Mouse (Mus musculus) liver, embryonic 14 days (tissue): Measurements from ENCODE around the gene Folh1. TPM values are rescaled to one million over a fixed set of nuclear protein-coding genes. Genes with fewer than 3 reads are reported as not detected.

ENCODE experiments used
- polyA plus RNA-seq: library from polyadenylated mRNA; depleted of rRNA; stranded (reverse); fragments of >200 nt; gene quantifications from 2 replicates; pipeline ENCODE4 v1.2.3, GENCODE M21; 2012; rRNA removed

The Folh1 gene
- polyA plus RNA-seq = not detected in 2 replicates

GRCm38 (mm10) chr7:86775617-86776325 lies at the start of gene Folh1:
TSS of gene Folh1 (minus strand) at chr7:86775943.

DNA sequence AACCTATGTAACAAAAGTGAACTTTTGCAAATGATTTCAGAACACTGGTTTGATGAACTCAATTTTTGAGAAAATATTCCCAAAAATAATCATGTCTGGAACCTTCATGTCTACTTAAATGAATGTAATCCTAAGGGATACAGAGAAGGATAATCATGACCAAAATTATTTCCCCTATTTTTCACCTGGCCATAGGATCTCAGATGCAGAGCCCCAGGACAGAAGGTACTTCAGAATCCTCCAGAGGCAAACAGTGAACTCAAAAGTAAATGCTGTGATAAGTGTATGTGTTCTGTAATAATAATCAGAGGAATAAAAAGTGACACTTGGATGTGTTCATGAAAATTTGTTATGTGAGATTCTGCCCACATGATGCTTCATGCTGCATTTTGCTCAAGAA lies 19.0 kb upstream of the Folh1 start, which contains the start of gene Vmn2r77:
TSS of gene Vmn2r77 (plus strand) at position 301 of the 400 bp plus-strand sequence.

DNA sequence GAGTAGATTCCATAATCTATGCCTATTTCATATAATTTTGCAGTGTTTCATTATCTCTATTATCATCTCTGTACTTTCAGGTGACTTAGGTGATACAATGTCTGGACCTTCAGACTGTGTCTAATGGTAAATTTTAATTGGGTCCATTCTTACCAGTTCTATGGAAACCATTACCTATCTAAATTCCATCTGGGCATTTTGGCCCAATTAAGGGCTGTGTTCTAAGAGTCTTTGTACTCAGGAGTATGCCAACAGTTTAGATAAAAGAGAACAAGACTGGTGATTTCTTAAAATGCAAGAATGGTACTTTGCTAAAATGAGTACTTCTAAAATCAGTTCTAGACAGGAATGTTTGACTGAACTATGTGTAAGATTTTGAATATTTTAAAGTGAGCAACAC lies 87.7 kb downstream of the Folh1 start, which contains the start of gene Olfr292:
TSS of gene Olfr292 (plus strand) at position 301 of the 400 bp plus-strand sequence.

Other genes starting within 250 kb of the Folh1 start
- not detected in 2 replicates for gene Olfr295, start 192.1 kb downstream of the Folh1 start, polyA plus RNA-seq
- not detected in 2 replicates for gene Olfr294, start 159.3 kb downstream of the Folh1 start, polyA plus RNA-seq
- gene Olfr293, start 126.9 kb downstream of the Folh1 start, polyA plus RNA-seq = not detected in 2 replicates
- gene Olfr292, start 87.6 kb downstream of the Folh1 start, polyA plus RNA-seq = not detected in 2 replicates
- not detected in 2 replicates for gene Vmn2r77, start 19.1 kb upstream of the Folh1 start, polyA plus RNA-seq
- gene Vmn2r78, start 139.2 kb upstream of the Folh1 start, polyA plus RNA-seq = not detected in 2 replicates
- not detected in 2 replicates for gene Vmn2r79, start 220.2 kb upstream of the Folh1 start, polyA plus RNA-seq